Mouse (Mus musculus): Measurements from ENCODE around the gene Brat1. TPM values are rescaled to one million over a fixed set of nuclear protein-coding genes. Genes with fewer than 3 reads are reported as not detected.

Brat1 gene
- total RNA-seq, 2 experiments from 2014 or later = 0.96 to 2.8 TPM

Other genes starting within 250 kb of the Brat1 start
- 28.8 and 30.2 TPM in 2 replicates for gene Chst12, start 199.5 kb upstream of the Brat1 start, total RNA-seq (2015; ENCODE audit: low replicate concordance)
- 7.8 and 11.2 TPM in 2 replicates for gene Chst12, start 199.5 kb upstream of the Brat1 start, total RNA-seq (2017; ENCODE audit: low replicate concordance)
- gene Grifin, start 139.9 kb upstream of the Brat1 start, total RNA-seq (2015; ENCODE audit: low replicate concordance) = not detected in 2 replicates
- not detected in 2 replicates for gene Grifin, start 139.9 kb upstream of the Brat1 start, total RNA-seq (2017; ENCODE audit: low replicate concordance)
- gene Lfng, start 97.7 kb upstream of the Brat1 start, total RNA-seq (2015; ENCODE audit: low replicate concordance) = 2.9 and 9.4 TPM in 2 replicates
- 4.4 and 9.9 TPM in 2 replicates for gene Lfng, start 97.7 kb upstream of the Brat1 start, total RNA-seq (2017; ENCODE audit: low replicate concordance)
- 17.9 and 18.8 TPM in 2 replicates for gene Ttyh3, start 56.0 kb upstream of the Brat1 start, total RNA-seq (2015; ENCODE audit: low replicate concordance)
- gene Ttyh3, start 56.0 kb upstream of the Brat1 start, total RNA-seq (2017; ENCODE audit: low replicate concordance) = 3.7 and 7.0 TPM in 2 replicates
- 1.9 and 3.8 TPM in 2 replicates for gene Iqce, start 2.6 kb upstream of the Brat1 start, total RNA-seq (2015; ENCODE audit: low replicate concordance)
- gene Iqce, start 2.6 kb upstream of the Brat1 start, total RNA-seq (2017; ENCODE audit: low replicate concordance) = 2.9 and 3.0 TPM in 2 replicates
- 0.38 and 6.1 TPM in 2 replicates for gene Amz1, start 19.1 kb downstream of the Brat1 start, total RNA-seq (2015; ENCODE audit: low replicate concordance)
- gene Amz1, start 19.1 kb downstream of the Brat1 start, total RNA-seq (2017; ENCODE audit: low replicate concordance) = 0.28 and 1.3 TPM in 2 replicates
- gene Gna12, start 125.4 kb downstream of the Brat1 start, total RNA-seq (2015; ENCODE audit: low replicate concordance) = 12.1 and 16.1 TPM in 2 replicates
- gene Gna12, start 125.4 kb downstream of the Brat1 start, total RNA-seq (2017; ENCODE audit: low replicate concordance) = 9.9 and 11.5 TPM in 2 replicates